10 mouse cellular contexts compared by ENCODE assay signal in genomic region chr16:95704662-95705330, GRCm38 (mm10). TPM values are rescaled to one million over a fixed set of nuclear protein-coding genes. Genes with fewer than 3 reads are reported as not detected.
DNase-seq lines count a peak whose midpoint lies in the region; ATAC-seq and TF ChIP-seq lines count a peak whose summit lies in the region.
"Had no signal": no experiment of that assay in that cellular context is flagged by ENCODE, and none has a peak within 500 bp of the region (broad histone marks: within the 10 kb centered on the region; RNA-seq: fewer than 3 reads in every experiment).

No protein-coding gene starts in this region.

- ATAC-seq in forebrain, postnatal 0 days: no peak
- no peak for ATAC-seq in liver, embryonic 12.5 days
- no peak for ATAC-seq in granulocyte monocyte progenitor cell, adult 5-6 weeks (replicated peaks; ENCODE audit: poor library complexity, severe bottlenecking)
- ATAC-seq: activated CD4-positive, CD25-positive, alpha-beta regulatory T cell, adult 4 months had no signal

- intact Hi-C loops in left cerebral cortex, adult 2 months (cut with DNase I): loop anchor here (5.0 kb wide), 2 partner anchors 57 to 118 kb away; no protein-coding TSS in a partner anchor

- H3K9ac ChIP-seq in forebrain, postnatal 0 days: no peak overlapping the region
- no peak overlapping the region for H3K9ac ChIP-seq in liver, embryonic 12.5 days

- peaks cover 8% of the 10 kb centered on the region for H3K36me3 ChIP-seq in forebrain, postnatal 0 days (ENCODE audit: insufficient read depth)
- H3K36me3 ChIP-seq in liver, embryonic 12.5 days: peaks cover 37% of the 10 kb centered on the region

- H3K4me3 ChIP-seq in left cerebral cortex, adult 2 months: peak overlapping the region; percentile 91
- peak overlapping the region; percentile 25 for H3K4me3 ChIP-seq in cortical plate, adult 2 months (ENCODE audit: insufficient read depth, low read length)
- H3K4me3 ChIP-seq in forebrain, postnatal 0 days (ENCODE audit: low read depth, low read length): no peak overlapping the region
- peak overlapping the region; percentile 32; the same call in 1 of the 2 replicates for H3K4me3 ChIP-seq in liver, embryonic 12.5 days

- H3K4me1 ChIP-seq in cortical plate, adult 2 months (ENCODE audit: control insufficient read depth, insufficient read depth, low read length): peaks cover 15% of the 10 kb centered on the region
- H3K4me1 ChIP-seq in forebrain, postnatal 0 days (ENCODE audit: insufficient read depth): 0 out of 2 replicates have a peak, but pooled peaks cover 23% of the 10 kb centered on the region
- peaks cover 35% of the 10 kb centered on the region for H3K4me1 ChIP-seq in liver, embryonic 12.5 days

- no peaks in the 10 kb centered on the region for H3K9me3 ChIP-seq in forebrain, postnatal 0 days (ENCODE audit: low read length)
- no peaks in the 10 kb centered on the region for H3K9me3 ChIP-seq in liver, embryonic 12.5 days (replicated peaks)

- TF ChIP-seq CTCF in left cerebral cortex, adult 2 months (IDR thresholded peaks at IDR 0.05): no peak
- TF ChIP-seq CTCF in cortical plate, adult 2 months (IDR thresholded peaks at IDR 0.05; ENCODE audit: extremely low read depth, insufficient read depth, low read length): no peak
- TF ChIP-seq CTCF in forebrain, postnatal 0 days (IDR thresholded peaks at IDR 0.05; ENCODE audit: low read depth): 0 out of 2 replicates have a peak, but pooled peaks have one; percentile 15

- no peak for TF ChIP-seq POLR2A in cortical plate, adult 2 months (IDR thresholded peaks at IDR 0.05; ENCODE audit: extremely low read depth, insufficient read depth, low read length)

- H3K27ac ChIP-seq in left cerebral cortex, adult 2 months: peak overlapping the region; percentile 67
- H3K27ac ChIP-seq in cortical plate, adult 2 months (ENCODE audit: insufficient read depth, low read length): 0 out of 2 replicates have a peak overlapping the region, but pooled peaks have one; percentile 24
- no peak overlapping the region for H3K27ac ChIP-seq in forebrain, postnatal 0 days (ENCODE audit: low read depth, low read length)
- H3K27ac ChIP-seq in liver, embryonic 12.5 days: no peak overlapping the region

- WGBS in forebrain, postnatal 0 days: 77% methylated on average over 10 of the region's 10 CpGs
- 77% methylated on average over 10 of the region's 10 CpGs for WGBS in liver, embryonic 12.5 days (ENCODE audit: insufficient replicate concordance)

- no peak for DNase-seq in left cerebral cortex, adult 2 months (ENCODE audit: extremely low spot score in 1 of 2, low spot score in 2 of 2)
- no peak for DNase-seq in left cerebral cortex, adult 18-20 months (ENCODE audit: low spot score in 2 of 2)
- DNase-seq in forebrain, postnatal 0 days: no peak
- no peak for DNase-seq in ovary, postnatal 14 days (ENCODE audit: low spot score)
- no peak for DNase-seq in cerebellum, adult 9-10 months
- DNase-seq: left cerebral cortex, postnatal 4 days had no signal

- no peaks in the 10 kb centered on the region for H3K27me3 ChIP-seq in forebrain, postnatal 0 days (ENCODE audit: insufficient read depth, low read length)
- no peaks in the 10 kb centered on the region for H3K27me3 ChIP-seq in liver, embryonic 12.5 days (replicated peaks)

- peak overlapping the region; percentile 44 for H3K4me2 ChIP-seq in forebrain, postnatal 0 days (ENCODE audit: low read depth)
- peak overlapping the region; percentile 42 for H3K4me2 ChIP-seq in liver, embryonic 12.5 days

RNA-seq across cellular contexts. Expression of gene Ets2, which starts 2.9 kb away (rescaled TPM):
- 10 to 100 TPM; 83.2 to 85.1 TPM for total RNA-seq in left cerebral cortex, adult 2 months (2021)
- total RNA-seq in left cerebral cortex, adult 18-20 months (2021): 10 to 100 TPM; 68.8 to 78.1 TPM
- polyA plus RNA-seq in cortical plate, adult 2 months (2012; rRNA removed): 36.2 and 36.4 TPM in 2 replicates
- total RNA-seq in forebrain, postnatal 0 days (2014; rRNA removed): 21.3 and 27.4 TPM in 2 replicates
- polyA plus RNA-seq in forebrain, postnatal 0 days (2015; fragmentation: Nextera tagmentation; extraction: Ambion mirVana): 15.5 and 18.2 TPM in 2 replicates
- 18.6 and 19.7 TPM in 2 replicates for polyA plus RNA-seq in liver, embryonic 12.5 days (2016; fragmentation: Nextera tagmentation; extraction: Ambion mirVana)
- total RNA-seq in granulocyte monocyte progenitor cell, adult 5-6 weeks (2014; fragmentation: Nextera tagmentation): 7.4 and 7.5 TPM in 2 replicates
- 7.0 and 9.7 TPM in 2 replicates for total RNA-seq in granulocyte monocyte progenitor cell, adult 5-6 weeks (2017)

Comparison
In these comparisons a context has a peak if more than half of its experiments do, and no peak if none do; other contexts are left out.
1. H3K27ac ChIP-seq: peak in left cerebral cortex, adult 2 months (single experiment) and cortical plate, adult 2 months (single experiment); none in forebrain, postnatal 0 days (single experiment) and liver, embryonic 12.5 days (single experiment).